Mouse (Mus musculus) lung, embryonic 15.5 days (tissue): ENCODE results near the gene Phospho1. TPM values are rescaled to one million over a fixed set of nuclear protein-coding genes. Genes with fewer than 3 reads are reported as not detected.

Experiments used
- polyA plus RNA-seq: library from polyadenylated mRNA; unstranded; fragments of >200 nt; fragmentation: Nextera tagmentation; extraction: Ambion mirVana; gene quantifications from 2 replicates; pipeline ENCODE4 v1.2.1, GENCODE M21; 2015

Gene Phospho1
- polyA plus RNA-seq, 1 experiment from 2014 or later: 0.32 TPM

Other genes starting within 250 kb of the Phospho1 start
- 3.4 and 5.1 TPM in 2 replicates for gene Ngfr, start 236.8 kb upstream of the Phospho1 start, polyA plus RNA-seq
- 199 and 205 TPM in 2 replicates for gene Phb, start 157.5 kb upstream of the Phospho1 start, polyA plus RNA-seq
- 22.9 and 24.1 TPM in 2 replicates for gene Zfp652, start 111.8 kb upstream of the Phospho1 start, polyA plus RNA-seq
- 1.1 and 1.4 TPM in 2 replicates for gene B130006D01Rik, start 100.9 kb upstream of the Phospho1 start, polyA plus RNA-seq
- gene Gngt2, start 12.7 kb downstream of the Phospho1 start, polyA plus RNA-seq: 18.9 and 20.9 TPM in 2 replicates
- 11.4 and 19.7 TPM in 2 replicates for gene Abi3, start 18.0 kb downstream of the Phospho1 start, polyA plus RNA-seq
- gene B4galnt2, start 90.4 kb downstream of the Phospho1 start, polyA plus RNA-seq: 0.13 and 0.30 TPM in 2 replicates
- 36.0 and 36.6 TPM in 2 replicates for gene Igf2bp1, start 181.4 kb downstream of the Phospho1 start, polyA plus RNA-seq
- gene Gip, start 200.0 kb downstream of the Phospho1 start, polyA plus RNA-seq: not detected in 2 replicates
- 91.4 and 94.6 TPM in 2 replicates for gene Snf8, start 210.4 kb downstream of the Phospho1 start, polyA plus RNA-seq
- 42.2 and 45.0 TPM in 2 replicates for gene Ube2z, start 240.9 kb downstream of the Phospho1 start, polyA plus RNA-seq